Mouse (Mus musculus) myocyte (in vitro differentiated cells): ENCODE results near the gene Gsdme.

Experiments
- CEBPB ChIP-seq: IDR thresholded peaks from 2 replicates; pipeline ENCODE4 v1.6.1; 2011; ENCODE audit warnings: mild to moderate bottlenecking, moderate library complexity; ENCODE audit not compliant: poor library complexity, insufficient read depth, severe bottlenecking
- E2F4 ChIP-seq: IDR thresholded peaks from one replicate; pipeline ENCODE4 v1.6.1; 2011; ENCODE audit warnings: mild to moderate bottlenecking, control low read depth, moderate library complexity; ENCODE audit not compliant: insufficient read depth
- MAX ChIP-seq: IDR thresholded peaks from one replicate; pipeline ENCODE4 v1.6.1; 2011; ENCODE audit warnings: low read depth, mild to moderate bottlenecking, control low read depth
- MYOD1 ChIP-seq, 3 experiments: IDR thresholded peaks; one replicate each; pipeline ENCODE4 v1.6.1; 2011; ENCODE audit warnings: control low read depth in 2 of 3, low read depth in 2 of 3, mild to moderate bottlenecking in 2 of 3, moderate library complexity in 1 of 3; ENCODE audit not compliant: insufficient read length in 2 of 3, control insufficient read depth in 1 of 3
- MYOG ChIP-seq, 3 experiments: IDR thresholded peaks; one replicate each; pipeline ENCODE4 v1.6.1; 2011; ENCODE audit warnings: control low read depth in 2 of 3, low read depth in 2 of 3, mild to moderate bottlenecking in 2 of 3; ENCODE audit not compliant: insufficient read length in 2 of 3, control insufficient read depth in 1 of 3, insufficient read depth in 1 of 3
- POLR2A ChIP-seq: IDR thresholded peaks from one replicate; pipeline ENCODE4 v1.6.1; 2011; ENCODE audit warnings: low read depth, mild to moderate bottlenecking, control low read depth, moderate library complexity; ENCODE audit not compliant: insufficient read length
- POLR2AphosphoS2 ChIP-seq: IDR thresholded peaks from one replicate; pipeline ENCODE4 v1.6.1; 2011; ENCODE audit warnings: low read depth, control low read depth; ENCODE audit not compliant: insufficient read length
- REST ChIP-seq: IDR thresholded peaks from one replicate; pipeline ENCODE4 v1.6.1; 2011; ENCODE audit warnings: mild to moderate bottlenecking, control low read depth, moderate library complexity; ENCODE audit not compliant: insufficient read depth, insufficient read length
- SRF ChIP-seq: IDR thresholded peaks from one replicate; pipeline ENCODE4 v1.6.1; 2011; ENCODE audit warnings: low read depth; ENCODE audit not compliant: control insufficient read depth, insufficient read length
- TCF12 ChIP-seq: IDR thresholded peaks from one replicate; pipeline ENCODE4 v1.6.1; 2011; ENCODE audit warnings: mild to moderate bottlenecking, control low read depth; ENCODE audit not compliant: poor library complexity, insufficient read depth, severe bottlenecking
- USF1 ChIP-seq: IDR thresholded peaks from one replicate; pipeline ENCODE4 v1.6.1; 2011; ENCODE audit warnings: low read depth, mild to moderate bottlenecking, control low read depth, moderate library complexity

DNA sequence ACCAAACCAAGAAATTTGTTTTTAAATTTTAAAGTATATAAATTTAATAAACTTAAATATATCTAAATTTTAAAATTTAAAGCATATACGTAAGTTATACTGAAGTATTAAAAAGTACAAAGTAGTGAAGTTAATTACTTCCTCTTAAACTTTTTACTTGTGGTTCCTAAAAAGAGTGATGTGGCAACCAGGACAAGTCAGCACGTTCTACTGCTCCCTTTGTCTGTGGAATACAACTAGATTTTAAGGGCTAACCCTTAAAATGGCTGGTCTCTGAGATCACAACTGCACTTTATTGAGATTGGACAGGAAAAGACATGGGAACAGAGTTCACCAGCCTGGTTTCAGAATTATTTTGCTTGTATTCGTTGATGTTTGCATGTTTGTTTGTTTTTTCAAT is 100.6 kb downstream of the Gsdme start:
- TF ChIP-seq MYOD1 (IDR thresholded peaks at IDR 0.05; ENCODE audit: control insufficient read depth in 1 of 3, insufficient read length in 2 of 3, low read depth in 2 of 3) (no peak), SRF (no peak), TCF12 (no peak), MAX (no peak), POLR2A (no peak), REST (no peak), E2F4 (no peak), POLR2AphosphoS2 (no peak), CEBPB (no peak), MYOG (IDR thresholded peaks at IDR 0.05; ENCODE audit: control insufficient read depth in 1 of 3, insufficient read depth in 1 of 3, insufficient read length in 2 of 3, low read depth in 2 of 3) (no peak), USF1 (no peak)
